Mouse (Mus musculus): Measurements from ENCODE around the gene Bin2.

Bin2 gene

DNA sequence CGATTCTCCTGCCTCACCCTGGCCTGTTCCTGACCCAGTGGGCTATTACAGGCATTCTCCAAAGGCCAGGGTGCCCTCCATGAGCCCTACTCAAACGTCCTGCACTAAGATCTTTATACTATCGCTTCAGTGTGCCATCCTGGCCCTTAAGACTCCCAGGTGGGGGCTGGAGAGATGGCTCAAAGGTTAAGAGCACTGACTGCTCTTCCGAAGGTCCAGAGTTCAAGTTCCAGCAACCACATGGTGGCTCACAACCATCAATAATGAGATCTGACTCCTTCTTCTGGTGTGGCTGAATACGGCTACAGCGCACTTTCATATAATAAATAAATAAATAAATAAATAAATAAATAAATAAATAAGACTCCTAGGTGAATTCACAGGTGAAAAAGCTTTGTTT, 76.5 kb downstream of the Bin2 start:
- CTCF ChIA-PET = no interaction called here

All from spleen, embryonic (tissue).